Mouse (Mus musculus) C2C12 (cell line): ENCODE data around the gene Tdrd7.

Experiments
- CEBPB ChIP-seq: IDR thresholded peaks from one replicate; pipeline ENCODE4 v1.6.1; 2011; ENCODE audit warnings: low read depth, mild to moderate bottlenecking, control low read depth, moderate library complexity
- CTCF ChIP-seq: IDR thresholded peaks from one replicate; pipeline ENCODE4 v1.5.1; 2011; ENCODE audit not compliant: control insufficient read depth, insufficient read depth, insufficient read length
- USF1 ChIP-seq: IDR thresholded peaks from one replicate; pipeline ENCODE4 v1.6.1; 2011; ENCODE audit warnings: low read depth, mild to moderate bottlenecking, control low read depth, moderate library complexity

DNA sequence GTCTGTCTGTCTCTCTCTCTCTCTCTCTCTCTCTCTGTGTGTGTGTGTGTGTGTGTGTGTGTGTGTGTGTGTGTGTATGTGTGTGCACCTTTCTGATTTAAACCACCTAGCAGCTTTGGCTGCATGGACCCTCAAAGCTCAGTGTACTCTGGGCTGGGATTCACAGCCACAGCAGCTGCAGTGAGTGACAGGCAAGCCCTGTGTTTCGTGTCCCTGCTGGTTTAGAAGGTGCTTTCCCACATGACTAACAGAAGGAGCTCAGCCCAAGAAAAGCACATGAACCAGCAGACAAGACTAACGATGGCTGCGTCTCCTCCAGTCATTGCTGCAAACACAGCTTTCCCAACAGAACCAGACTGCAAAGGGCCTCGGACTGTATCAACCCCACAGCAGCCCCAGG lies 82.8 kb downstream of the Tdrd7 start:
- TF ChIP-seq CTCF, result no peak
- no peak for TF ChIP-seq CEBPB
- no peak for TF ChIP-seq USF1
